Mouse (Mus musculus) hindbrain, embryonic 15.5 days (tissue): ENCODE data around the gene Platr17. TPM values are rescaled to one million over a fixed set of nuclear protein-coding genes. Genes with fewer than 3 reads are reported as not detected.
"Not testable (repeated sequence)": the region's sequence is repeated elsewhere in the genome, so short reads cannot be mapped to it uniquely, and the experiment has no call there.

ENCODE experiments used
- ATAC-seq: fragments of 200-750 bp; cut with Nextera tagmentation; 2 replicates; pipeline ENCODE4 v1.8.0; 2017; ENCODE audit warnings: low read depth, moderate number of reproducible peaks, moderate TSS enrichment; ENCODE audit not compliant: low FRiP score
- H3K27ac ChIP-seq: fragments of 300-500 bp; sonication (generic); replicated peaks from 2 replicates; pipeline ENCODE4 v1.5.1; 2015; ENCODE audit warnings: mild to moderate bottlenecking, inconsistent platforms
- H3K27me3 ChIP-seq: fragments of 300-500 bp; sonication (generic); 2 replicates; pipeline ENCODE4 v1.6.1; 2015; ENCODE audit warnings: control low read depth, inconsistent platforms
- H3K36me3 ChIP-seq: fragments of 300-500 bp; sonication (generic); 2 replicates; pipeline ENCODE4 v1.6.1; 2015; ENCODE audit warnings: control low read depth, inconsistent platforms
- H3K4me1 ChIP-seq: fragments of 300-500 bp; sonication (generic); replicated peaks from 2 replicates; pipeline ENCODE4 v1.6.1; 2015; ENCODE audit warnings: control low read depth, inconsistent platforms
- H3K4me2 ChIP-seq: fragments of 300-500 bp; sonication (generic); 2 replicates; pipeline ENCODE4 v1.6.1; 2015; ENCODE audit warnings: moderate library complexity, mild to moderate bottlenecking, inconsistent platforms
- H3K4me3 ChIP-seq: fragments of 300-500 bp; sonication (generic); 2 replicates; pipeline ENCODE4 v1.5.1; 2015; ENCODE audit warnings: mild to moderate bottlenecking, inconsistent platforms
- H3K9ac ChIP-seq: fragments of 300-500 bp; sonication (generic); 2 replicates; pipeline ENCODE4 v1.6.1; 2015; ENCODE audit warnings: inconsistent platforms
- H3K9me3 ChIP-seq: fragments of 300-500 bp; sonication (generic); 2 replicates; pipeline ENCODE4 v1.6.1; 2016; ENCODE audit warnings: control low read depth, inconsistent platforms
- WGBS: fragments of 180-500 bp; shearing (Covaris S2); methylation state at CpG from one replicate; pipeline ENCODE4 v1.1.7; 2015; 5-methylcytosine and 5-hydroxymethylcytosine counted together
- polyA plus RNA-seq: library from polyadenylated mRNA; unstranded; fragments of >200 nt; fragmentation: Nextera tagmentation; extraction: Ambion mirVana; gene quantifications from 2 replicates; pipeline ENCODE4 v1.2.1, GENCODE M21; 2015

The Platr17 gene
- polyA plus RNA-seq, result 0.26 TPM in 1 of 2 replicates, not detected in the other

DNA sequence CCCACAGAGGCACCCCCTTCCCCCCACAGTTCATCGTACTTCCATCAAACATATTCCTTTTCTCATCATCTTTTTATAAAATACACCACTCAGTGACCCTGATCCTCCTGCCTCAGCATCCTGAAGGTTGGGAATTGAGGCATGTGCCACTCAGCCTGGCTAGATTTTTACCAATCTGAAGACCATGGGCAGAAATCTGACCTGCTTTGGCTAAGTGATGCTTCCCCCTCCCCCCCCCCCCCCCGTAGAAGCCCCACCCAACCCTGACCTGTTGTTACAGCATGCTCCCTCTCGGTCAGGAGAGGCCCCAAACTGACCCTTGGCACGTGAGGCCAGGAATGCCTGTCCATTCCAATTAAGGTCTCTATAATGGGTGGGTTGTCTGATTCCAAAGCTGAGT is at the start of gene Platr17:
Gene Platr17, plus strand, starts transcription at position 301 of the 400 bp plus-strand sequence.
- not testable (repeated sequence) for H3K27ac ChIP-seq, H3K9me3 ChIP-seq, H3K36me3 ChIP-seq, ATAC-seq, H3K4me3 ChIP-seq, H3K27me3 ChIP-seq, H3K4me1 ChIP-seq, H3K4me2 ChIP-seq, H3K9ac ChIP-seq
- WGBS, result 10% methylated on average over 3 of the region's 4 CpGs

DNA sequence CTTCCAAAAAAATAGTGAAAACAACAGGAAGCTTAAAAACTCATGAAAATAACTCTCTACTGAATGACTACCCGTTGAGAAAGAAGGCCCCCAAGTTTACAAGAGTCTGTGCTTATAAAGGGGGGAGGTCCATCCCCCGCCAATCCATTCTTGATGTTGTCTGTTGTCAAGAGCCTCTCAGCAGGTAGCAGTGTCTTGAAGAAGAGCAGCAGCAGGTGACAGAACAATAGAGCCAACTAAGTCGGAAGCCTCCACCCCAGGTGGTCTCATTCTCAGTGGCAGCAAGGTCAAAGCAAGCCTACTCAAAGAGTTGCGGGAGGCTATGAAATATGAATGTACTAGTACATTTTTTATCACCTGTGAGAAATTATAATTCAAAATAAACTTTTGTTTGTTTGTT is 47.1 kb upstream of the Platr17 start:
- no peak overlapping the region for H3K4me2 ChIP-seq
- 0 out of 2 replicates have a peak, but pooled peaks cover 4% of the 10 kb centered on the region for H3K9me3 ChIP-seq
- H3K4me1 ChIP-seq, result no peaks in the 10 kb centered on the region
- H3K36me3 ChIP-seq, result no peaks in the 10 kb centered on the region
- no peak for ATAC-seq
- no peak overlapping the region for H3K27ac ChIP-seq
- no peaks in the 10 kb centered on the region for H3K27me3 ChIP-seq
- no peak overlapping the region for H3K4me3 ChIP-seq
- WGBS, result 56% methylated on average over 4 of the region's 4 CpGs
- no peak overlapping the region for H3K9ac ChIP-seq

DNA sequence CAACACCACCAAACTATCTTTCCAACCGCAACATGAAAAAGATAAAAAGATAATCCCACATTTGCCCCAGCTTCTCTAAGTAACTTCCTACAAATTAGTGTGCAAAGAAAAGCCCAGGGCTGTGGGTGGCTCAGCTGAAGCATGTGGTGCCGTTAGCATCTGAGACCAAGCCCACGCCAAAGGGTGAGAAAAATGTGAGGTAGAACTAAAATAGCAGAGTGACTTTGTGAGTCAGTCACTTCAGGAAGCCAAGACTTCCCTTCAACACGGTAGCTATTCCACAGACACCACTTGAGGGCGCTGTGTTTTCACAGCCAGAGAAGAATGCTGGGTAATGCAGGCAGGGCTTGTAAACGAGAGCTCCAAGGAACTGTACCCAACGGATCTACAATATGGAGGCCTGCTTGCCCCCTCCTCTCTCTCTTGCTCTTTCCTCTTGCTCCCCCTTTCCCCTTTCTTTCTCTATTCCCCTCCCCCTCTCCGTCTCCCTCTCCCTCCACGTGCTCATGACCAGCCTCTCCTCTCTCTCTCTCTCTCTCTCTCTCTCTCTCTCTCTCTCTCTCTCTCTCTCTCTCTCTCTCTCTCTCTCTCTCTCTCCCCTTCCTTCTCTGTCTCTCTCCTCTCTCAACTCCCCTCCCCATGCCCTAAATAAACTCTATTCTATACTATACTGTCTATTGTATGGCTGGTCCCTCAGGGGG is 39.5 kb upstream of the Platr17 start:
- Histone ChIP-seq H3K27me3 (no peaks in the 10 kb centered on the region), H3K4me3 (no peak overlapping the region), H3K9ac (no peak overlapping the region), H3K27ac (no peak overlapping the region), H3K4me2 (no peak overlapping the region), H3K4me1 (no peaks in the 10 kb centered on the region), H3K9me3 (no peaks in the 10 kb centered on the region), H3K36me3 (no peaks in the 10 kb centered on the region)
- WGBS, result 35% methylated on average over 9 of the region's 9 CpGs
- no peak for ATAC-seq

DNA sequence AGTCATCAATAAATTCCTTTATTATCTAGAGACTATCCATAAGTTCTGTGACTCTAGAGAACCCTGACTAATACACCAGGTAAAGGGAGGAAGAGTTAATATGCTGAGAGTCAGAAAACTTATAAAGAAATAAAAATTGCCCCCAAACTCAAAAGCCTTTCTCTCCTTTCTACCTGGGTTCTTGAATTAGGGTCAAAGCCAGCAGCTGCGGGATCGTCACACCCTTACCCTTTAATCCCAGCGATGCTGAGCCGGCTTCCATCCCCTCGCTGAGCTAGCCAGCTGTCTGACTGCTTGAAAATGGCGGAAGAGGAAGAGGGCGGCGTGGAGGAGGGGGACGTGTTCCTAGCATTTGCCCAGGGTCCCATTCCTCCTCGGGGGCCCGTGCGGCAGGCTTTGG is 31.4 kb upstream of the Platr17 start, which contains the start of gene Gm7029:
Gene Gm7029, plus strand, starts transcription at position 301 of the 400 bp plus-strand sequence.
- not testable (repeated sequence) for H3K36me3 ChIP-seq, H3K4me2 ChIP-seq, H3K27ac ChIP-seq, H3K4me3 ChIP-seq, H3K9ac ChIP-seq, ATAC-seq, H3K27me3 ChIP-seq, H3K9me3 ChIP-seq, H3K4me1 ChIP-seq
- 87% methylated on average over 3 of the region's 12 CpGs for WGBS

DNA sequence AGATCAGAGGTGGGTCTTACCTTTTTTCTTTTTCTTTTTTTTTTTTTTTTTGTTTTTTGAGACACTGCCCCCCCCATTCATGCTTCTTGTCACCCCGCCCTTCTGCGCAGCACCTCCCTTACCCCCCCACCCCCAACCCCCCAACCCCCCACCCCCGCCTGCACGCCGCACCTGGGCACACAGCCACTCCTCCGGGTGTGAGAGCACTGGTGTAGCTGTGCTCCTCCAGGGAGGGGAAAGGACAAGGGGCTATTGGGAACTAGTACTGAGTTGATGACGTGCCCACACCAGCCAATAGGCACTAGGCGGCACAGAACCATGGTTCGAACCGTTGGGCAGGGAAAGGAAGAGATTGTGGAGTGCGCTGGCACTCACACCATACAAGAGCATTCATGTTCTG is 30.5 kb upstream of the Platr17 start:
- Histone ChIP-seq H3K9ac (no peak overlapping the region), H3K27me3 (no peaks in the 10 kb centered on the region), H3K9me3 (no peaks in the 10 kb centered on the region), H3K27ac (no peak overlapping the region), H3K4me1 (no peaks in the 10 kb centered on the region), H3K4me3 (no peak overlapping the region), H3K36me3 (no peaks in the 10 kb centered on the region), H3K4me2 (no peak overlapping the region)
- WGBS, result 85% methylated on average over 11 of the region's 11 CpGs
- no peak for ATAC-seq

DNA sequence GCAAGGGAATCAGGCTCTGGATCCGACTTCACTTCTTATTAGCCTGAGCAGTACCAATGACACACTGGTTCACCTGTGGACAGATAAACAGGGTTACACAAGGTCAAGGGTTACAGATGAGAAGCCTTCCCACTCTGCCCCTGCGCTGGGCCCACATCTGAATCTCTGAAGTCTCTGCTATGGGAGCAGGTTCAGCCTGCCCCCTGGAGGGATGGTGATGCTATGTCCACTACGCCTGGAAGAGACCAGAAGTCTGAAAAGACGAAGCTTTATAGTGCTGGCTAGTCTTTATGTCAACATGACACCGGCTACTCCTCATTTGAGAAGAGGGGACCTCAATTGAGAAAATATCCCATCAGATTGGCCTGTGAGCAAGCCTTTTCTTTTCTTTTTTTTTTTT is 29.1 kb upstream of the Platr17 start:
- not testable (repeated sequence) for H3K4me3 ChIP-seq, ATAC-seq, H3K9ac ChIP-seq, H3K27ac ChIP-seq, H3K4me2 ChIP-seq, H3K4me1 ChIP-seq, H3K36me3 ChIP-seq, H3K27me3 ChIP-seq, H3K9me3 ChIP-seq
- WGBS, result 82% methylated on average over 5 of the region's 5 CpGs

DNA sequence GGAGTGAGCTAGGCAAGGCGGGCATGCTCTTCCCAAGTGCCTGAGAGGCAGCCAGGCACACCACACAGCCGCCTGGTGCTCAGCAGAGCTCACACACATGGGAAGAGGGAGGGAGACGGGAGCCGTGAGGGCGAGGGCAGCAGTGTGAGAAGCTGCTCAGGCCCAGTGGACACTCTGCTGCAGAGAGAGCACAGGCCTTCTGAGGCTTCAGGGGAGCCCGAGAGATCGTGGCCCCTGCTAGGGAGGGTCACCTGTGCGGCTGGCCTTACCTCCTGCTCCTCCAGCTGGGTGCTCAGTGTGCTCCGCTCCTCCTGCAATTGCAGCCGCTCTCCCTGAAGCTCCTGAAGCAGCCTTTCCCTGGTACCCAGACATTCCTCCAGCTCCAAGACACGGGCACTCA is 20.6 kb upstream of the Platr17 start:
- not testable (repeated sequence) for H3K36me3 ChIP-seq, H3K4me3 ChIP-seq, H3K27me3 ChIP-seq, H3K9ac ChIP-seq, H3K9me3 ChIP-seq, H3K4me1 ChIP-seq, ATAC-seq, H3K27ac ChIP-seq, H3K4me2 ChIP-seq
- 97% methylated on average over 10 of the region's 11 CpGs for WGBS

DNA sequence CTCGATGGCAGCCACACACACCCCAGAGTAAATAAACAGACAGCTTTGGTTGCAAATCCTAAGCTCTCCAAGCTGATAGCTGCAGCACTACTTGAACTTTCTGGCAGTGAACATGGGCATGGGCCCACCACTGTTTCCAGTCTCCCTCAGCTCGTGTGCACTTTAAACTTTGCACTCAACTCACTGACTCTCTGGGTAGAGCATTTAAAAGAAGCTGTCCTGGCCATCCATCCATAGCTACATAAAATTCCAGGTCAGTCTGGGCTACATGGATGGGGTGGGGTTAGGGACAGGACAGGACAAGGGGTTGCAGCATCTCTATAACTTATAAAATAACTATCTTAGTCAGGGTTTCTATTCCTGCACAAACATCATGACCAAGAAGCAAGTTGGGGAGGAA is 17.1 kb upstream of the Platr17 start:
- 76% methylated on average over 2 of the region's 2 CpGs for WGBS
- not testable (repeated sequence) for H3K27me3 ChIP-seq, H3K4me2 ChIP-seq, H3K4me3 ChIP-seq, H3K4me1 ChIP-seq, H3K9ac ChIP-seq, H3K36me3 ChIP-seq, ATAC-seq, H3K27ac ChIP-seq, H3K9me3 ChIP-seq

DNA sequence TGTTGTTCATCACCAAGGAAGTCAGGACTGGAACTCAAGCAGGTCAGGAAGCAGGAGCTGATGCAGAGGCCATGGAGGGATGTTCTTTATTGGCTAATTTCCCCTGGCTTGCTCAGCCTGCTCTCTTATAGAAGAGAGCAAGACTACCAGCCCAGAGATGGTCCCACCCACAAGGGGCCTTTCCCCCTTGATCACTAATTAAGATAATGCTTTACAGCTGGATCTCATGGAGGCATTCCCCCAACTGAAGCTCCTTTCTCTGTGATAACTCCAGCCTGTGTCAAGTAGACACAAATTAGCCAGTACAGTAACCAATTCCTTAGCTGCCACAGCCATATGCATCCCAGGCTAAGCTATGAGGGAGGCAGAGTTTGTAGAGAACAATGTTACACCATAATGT is 16.7 kb upstream of the Platr17 start:
- H3K27ac ChIP-seq, H3K4me2 ChIP-seq, H3K36me3 ChIP-seq, H3K4me3 ChIP-seq, H3K4me1 ChIP-seq, H3K9ac ChIP-seq, ATAC-seq, H3K27me3 ChIP-seq, H3K9me3 ChIP-seq: not testable (repeated sequence)

DNA sequence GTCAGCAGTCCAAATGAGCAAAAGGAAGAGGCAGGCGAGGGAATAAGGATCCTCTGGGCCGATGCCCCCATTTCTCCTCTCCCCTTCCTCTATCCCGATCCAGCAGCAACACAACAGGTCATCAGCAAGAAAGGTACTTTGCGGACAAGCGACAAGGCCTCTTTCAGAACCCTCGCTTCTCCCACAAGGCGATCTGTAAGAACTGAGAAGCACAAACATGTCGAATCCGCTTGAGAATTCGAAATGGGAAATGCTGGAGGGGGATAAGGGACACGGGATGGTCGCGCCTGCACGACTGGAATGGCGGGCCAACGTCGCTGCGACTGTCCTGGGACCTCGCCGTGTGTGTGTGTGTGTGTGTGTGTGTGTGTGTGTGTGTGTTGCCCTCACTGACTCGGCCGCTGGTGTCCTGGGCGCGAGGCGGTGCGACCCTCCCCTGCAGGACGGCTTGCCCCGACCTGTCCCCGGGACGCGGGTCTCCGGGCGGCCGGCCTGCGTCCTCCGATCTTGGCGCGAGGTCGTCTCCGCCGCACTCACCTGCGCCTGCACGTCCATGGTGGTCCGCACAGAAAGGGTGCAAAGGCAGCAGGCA is 14.9 kb upstream of the Platr17 start:
- not testable (repeated sequence) for ATAC-seq, H3K36me3 ChIP-seq

DNA sequence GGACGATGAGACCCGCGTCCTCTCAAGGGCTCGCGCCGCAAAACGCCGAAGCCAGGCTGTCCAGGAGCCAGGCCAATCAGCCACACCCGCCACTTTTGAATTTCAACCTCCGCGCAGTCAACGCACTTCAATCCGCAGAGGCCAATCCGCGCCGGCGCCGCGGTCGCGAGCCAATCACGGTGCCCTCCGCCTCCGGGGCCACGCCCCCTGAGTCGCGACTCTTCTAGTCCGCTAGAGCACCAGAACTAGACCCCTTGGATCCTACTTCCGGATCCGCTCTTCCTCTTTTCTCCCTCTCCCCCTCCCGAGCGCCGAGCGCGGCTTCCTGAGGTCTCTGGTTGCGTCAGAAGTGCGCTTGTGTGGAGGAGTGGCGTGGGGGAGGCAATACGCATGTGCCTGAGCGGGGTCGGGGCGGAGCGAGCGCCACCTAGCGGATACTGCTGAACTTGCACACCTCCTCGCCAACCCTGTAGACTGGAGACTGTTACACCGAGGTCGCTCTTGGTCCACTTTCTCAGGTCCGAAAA is 14.3 kb upstream of the Platr17 start, which contains the start of gene Kifc1:
Gene Kifc1, minus strand, starts transcription at position 129 of the 527 bp plus-strand sequence.
- H3K9me3 ChIP-seq, result no peaks in the 10 kb centered on the region
- ATAC-seq, result peak; percentile 100
- H3K4me3 ChIP-seq, result peak within 1 kb of the TSS; percentile 62

More for the DNA sequence above, 14.9 kb upstream of the Platr17 start:
- H3K4me3 ChIP-seq, result peak overlapping the region; percentile 62
- peak overlapping the region; percentile 39 for H3K9ac ChIP-seq
- 0% methylated on average over 37 of the region's 44 CpGs for whole genome bisulfite sequencing
- not testable (repeated sequence) for H3K27ac ChIP-seq, H3K4me1 ChIP-seq, H3K27me3 ChIP-seq, H3K9me3 ChIP-seq
- peak overlapping the region; percentile 85 for H3K4me2 ChIP-seq

DNA sequence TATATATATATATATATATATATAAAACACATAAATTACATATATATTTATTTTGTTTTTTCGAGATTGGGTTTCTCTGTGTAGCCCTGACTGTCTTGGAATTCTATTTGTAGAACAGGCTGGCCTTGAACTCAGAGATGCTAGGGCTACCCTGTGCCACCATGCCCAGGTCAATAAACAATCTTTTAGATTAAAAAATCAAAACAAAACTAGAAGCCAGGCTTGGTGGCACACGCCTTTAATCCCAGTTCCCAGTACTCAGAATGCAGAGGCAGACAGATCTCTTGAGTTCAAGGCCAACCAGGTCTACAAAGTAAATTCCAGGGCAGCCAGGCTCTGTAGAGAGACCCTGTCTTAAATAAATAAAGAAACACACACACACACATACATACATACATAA is 13.6 kb upstream of the Platr17 start:
- Histone ChIP-seq H3K4me1 (peaks cover 4% of the 10 kb centered on the region; the same call in 1 of the 2 replicates), H3K36me3 (no peaks in the 10 kb centered on the region), H3K9me3 (no peaks in the 10 kb centered on the region), H3K4me2 (no peak overlapping the region), H3K4me3 (no peak overlapping the region), H3K27me3 (no peaks in the 10 kb centered on the region), H3K9ac (no peak overlapping the region), H3K27ac (no peak overlapping the region)
- ATAC-seq, result no peak
- 68% methylated on average over 2 of the region's 2 CpGs for WGBS

More for the DNA sequence above, 14.3 kb upstream of the Platr17 start, which contains the start of gene Kifc1:
- Histone ChIP-seq H3K4me1 (peaks cover 4% of the 10 kb centered on the region; the same call in 1 of the 2 replicates), H3K4me2 (peak within 1 kb of the TSS; percentile 85), H3K9ac (peak within 1 kb of the TSS; percentile 39), H3K27ac (no peak within 1 kb of the TSS), H3K36me3 (no peaks in the 10 kb centered on the region), H3K27me3 (no peaks in the 10 kb centered on the region)
- 1% methylated on average over 49 of the region's 49 CpGs for WGBS
